Mouse (Mus musculus) kidney, adult 2 months (tissue): ENCODE data around the gene Rrp9. TPM values are rescaled to one million over a fixed set of nuclear protein-coding genes. Genes with fewer than 3 reads are reported as not detected.

Source experiments
- DNase-seq: peaks from one replicate; pipeline ENCODE4 v3.0.0; 2021
- H3K27ac ChIP-seq: fragments of 200-500 bp; 2 replicates; pipeline ENCODE4 v1.5.1; 2012; ENCODE audit warnings: low read depth, low read length, control low read depth, inconsistent platforms; ENCODE audit not compliant: insufficient read depth
- H3K27me3 ChIP-seq: fragments of 200-500 bp; replicated peaks from 2 replicates; pipeline ENCODE4 v1.6.1; 2012; ENCODE audit warnings: mild to moderate bottlenecking, moderate library complexity, low read length, inconsistent platforms; ENCODE audit not compliant: control insufficient read depth, insufficient read depth
- H3K36me3 ChIP-seq: fragments of 200-500 bp; 2 replicates; pipeline ENCODE4 v1.6.1; 2012; ENCODE audit warnings: mild to moderate bottlenecking, moderate library complexity, low read length, inconsistent platforms; ENCODE audit not compliant: control insufficient read depth, insufficient read depth
- H3K4me1 ChIP-seq: fragments of 200-500 bp; 2 replicates; pipeline ENCODE4 v1.6.1; 2011; ENCODE audit warnings: low read length; ENCODE audit not compliant: control insufficient read depth, insufficient read depth
- H3K4me3 ChIP-seq: fragments of 200-500 bp; 2 replicates; pipeline ENCODE4 v1.5.1; 2011; ENCODE audit warnings: mild to moderate bottlenecking, low read depth, low read length, control low read depth; ENCODE audit not compliant: insufficient read depth
- CTCF ChIP-seq: fragments of 200-500 bp; conservative IDR thresholded peaks from 2 replicates; pipeline ENCODE4 v1.5.1; 2011; ENCODE audit warnings: low read depth, mild to moderate bottlenecking, control low read depth, low read length, moderate library complexity, mixed read lengths; ENCODE audit not compliant: insufficient read depth, insufficient read length
- POLR2A ChIP-seq: fragments of 200-500 bp; IDR thresholded peaks from one replicate; pipeline ENCODE4 v1.6.1; 2011; ENCODE audit warnings: low read depth, low read length, control low read depth
- WGBS: fragments of 180-500 bp; shearing (Covaris S2); methylation state at CpG from one replicate; pipeline ENCODE4 v1.1.7; 2018; 5-methylcytosine and 5-hydroxymethylcytosine counted together
- polyA plus RNA-seq: library from polyadenylated mRNA; depleted of rRNA; stranded (reverse); fragments of >200 nt; gene quantifications from 2 replicates; pipeline ENCODE4 v1.2.3, GENCODE M21; 2012

Rrp9 gene
- polyA plus RNA-seq, 1 experiment: 17.5 TPM

DNA sequence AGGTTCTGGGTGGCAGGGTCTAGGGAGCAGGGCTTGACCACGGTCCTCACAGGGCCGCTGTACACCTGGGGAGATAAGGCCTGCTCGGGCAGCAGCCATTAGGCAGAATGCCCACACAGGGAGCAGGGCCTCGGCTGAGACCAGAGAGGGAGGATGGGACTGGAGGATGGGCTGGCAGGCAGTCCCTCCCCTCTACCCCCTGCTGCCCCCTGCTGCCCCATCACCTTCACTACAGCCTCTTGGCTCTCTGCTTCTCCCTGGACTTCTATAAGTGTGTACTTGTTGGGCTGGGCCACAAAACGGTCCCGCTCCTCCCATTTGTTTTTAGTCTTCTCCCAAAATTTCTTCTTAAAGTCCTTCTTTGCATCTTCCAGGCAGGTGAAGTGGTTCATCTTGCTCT lies 1.3 kb upstream of the Rrp9 start:
- H3K4me1 ChIP-seq: peaks cover 18% of the 10 kb centered on the region
- peak; percentile 76 for DNase-seq
- no peaks in the 10 kb centered on the region for H3K36me3 ChIP-seq
- no peak overlapping the region for H3K27ac ChIP-seq
- H3K27me3 ChIP-seq: no peaks in the 10 kb centered on the region
- 11% methylated on average over 6 of the region's 6 CpGs for WGBS
- no peak overlapping the region for H3K4me3 ChIP-seq
- TF ChIP-seq POLR2A: no peak
- TF ChIP-seq CTCF: peak; percentile 79

- TF ChIP-seq CTCF (no peak), POLR2A (no peak)
- H3K27me3 ChIP-seq: no peaks in the 10 kb centered on the region
- H3K4me1 ChIP-seq: peaks cover 18% of the 10 kb centered on the region
- DNase-seq: no peak
- no peak overlapping the region for H3K4me3 ChIP-seq
- no peak overlapping the region for H3K27ac ChIP-seq
- H3K36me3 ChIP-seq: no peaks in the 10 kb centered on the region
- 69% methylated on average over 7 of the region's 7 CpGs for WGBS
Measured at GRCm38 (mm10) chr9:106475046-106475445, 717 bp upstream of the Rrp9 start.

- peak; percentile 87 for DNase-seq
- no peak for TF ChIP-seq CTCF
- TF ChIP-seq POLR2A: no peak
- Histone ChIP-seq H3K36me3 (no peaks in the 10 kb centered on the region), H3K4me1 (peaks cover 18% of the 10 kb centered on the region), H3K27me3 (no peaks in the 10 kb centered on the region), H3K4me3 (peak overlapping the region; percentile 40), H3K27ac (peak overlapping the region; percentile 81)
- WGBS: 6% methylated on average over 16 of the region's 16 CpGs
Measured at GRCm38 (mm10) chr9:106476002-106476923, 500 bp downstream of the Rrp9 start.

- TF ChIP-seq CTCF (peak; percentile 96), POLR2A (no peak)
- Histone ChIP-seq H3K27me3 (no peaks in the 10 kb centered on the region), H3K4me1 (peaks cover 18% of the 10 kb centered on the region), H3K27ac (peak within 1 kb of the TSS; percentile 81), H3K4me3 (peak within 1 kb of the TSS; percentile 54), H3K36me3 (no peaks in the 10 kb centered on the region)
- DNase-seq: peak; percentile 100
- WGBS: under 1% methylated on average over 41 of the region's 41 CpGs
Measured at GRCm38 (mm10) chr9:106476924-106477484, 1.2 kb downstream of the Rrp9 start, which contains the start of gene Parp3. Gene Parp3, minus strand, starts transcription at chr9:106476949.

GRCm38 (mm10) chr9:106477649-106478048 lies 1.9 kb downstream of the Rrp9 start:
- no peaks in the 10 kb centered on the region for H3K27me3 ChIP-seq
- H3K4me1 ChIP-seq: peaks cover 18% of the 10 kb centered on the region
- no peaks in the 10 kb centered on the region for H3K36me3 ChIP-seq
- WGBS: 1% methylated on average over 16 of the region's 16 CpGs
- H3K27ac ChIP-seq: no peak overlapping the region
- no peak for TF ChIP-seq CTCF
- no peak for TF ChIP-seq POLR2A
- no peak for DNase-seq
- peak overlapping the region; percentile 54 for H3K4me3 ChIP-seq

- Histone ChIP-seq H3K36me3 (no peaks in the 10 kb centered on the region; the same call in 1 of the 2 replicates), H3K4me3 (peak overlapping the region; percentile 54), H3K27me3 (no peaks in the 10 kb centered on the region), H3K4me1 (peaks cover 18% of the 10 kb centered on the region), H3K27ac (no peak overlapping the region)
- 70% methylated on average over 9 of the region's 9 CpGs for WGBS
- TF ChIP-seq POLR2A (no peak), CTCF (no peak)
- no peak for DNase-seq
Measured at GRCm38 (mm10) chr9:106478101-106478500, 2.3 kb downstream of the Rrp9 start.

DNA sequence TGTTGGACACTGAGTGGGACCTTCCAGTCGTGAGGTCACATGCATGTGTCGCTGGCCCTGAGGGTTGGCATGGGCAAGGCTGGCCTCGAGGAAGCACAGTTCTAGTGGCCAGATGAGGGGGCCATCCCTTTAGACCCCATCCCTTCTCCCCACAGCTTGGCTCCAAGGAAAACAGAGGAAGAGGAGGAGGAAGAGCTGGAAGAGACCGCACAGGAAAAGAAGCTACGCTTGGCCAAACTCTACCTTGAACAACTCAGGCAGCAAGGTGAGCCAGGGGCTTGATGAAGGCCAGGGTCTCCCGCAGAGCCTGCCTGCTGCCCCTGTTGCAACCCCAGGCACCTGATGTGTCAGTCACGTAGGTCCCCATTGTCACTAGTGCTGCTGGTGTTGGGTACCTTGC lies 4.8 kb downstream of the Rrp9 start:
- Histone ChIP-seq H3K4me1 (peaks cover 10% of the 10 kb centered on the region), H3K27ac (no peak overlapping the region), H3K27me3 (no peaks in the 10 kb centered on the region), H3K4me3 (no peak overlapping the region), H3K36me3 (peaks cover 2% of the 10 kb centered on the region)
- no peak for TF ChIP-seq CTCF
- no peak for TF ChIP-seq POLR2A
- WGBS: 91% methylated on average over 7 of the region's 7 CpGs
- no peak for DNase-seq
